Mouse (Mus musculus) C2C12 (cell line): ENCODE measurements at regions not wholly inside any gene's neighbourhood (a gene's known extent, or its start where the extent isn't known, plus 50 kb on each side); places are given as distances from the start of the nearest gene placed in this dataset.

Source experiments
- CEBPB ChIP-seq: IDR thresholded peaks from one replicate; pipeline ENCODE4 v1.6.1; 2011; ENCODE audit warnings: low read depth, mild to moderate bottlenecking, control low read depth, moderate library complexity
- CTCF ChIP-seq: IDR thresholded peaks from one replicate; pipeline ENCODE4 v1.5.1; 2011; ENCODE audit not compliant: control insufficient read depth, insufficient read depth, insufficient read length
- MAX ChIP-seq: IDR thresholded peaks from one replicate; pipeline ENCODE4 v1.6.1; 2011; ENCODE audit warnings: mild to moderate bottlenecking, control low read depth
- MYOD1 ChIP-seq: IDR thresholded peaks from one replicate; pipeline ENCODE4 v1.6.1; 2011; ENCODE audit warnings: low read depth; ENCODE audit not compliant: control insufficient read depth, insufficient read length
- MYOG ChIP-seq: IDR thresholded peaks from one replicate; pipeline ENCODE4 v1.6.1; 2011; ENCODE audit not compliant: control insufficient read depth, insufficient read length; ENCODE audit errors: extremely low read depth
- USF1 ChIP-seq: IDR thresholded peaks from one replicate; pipeline ENCODE4 v1.6.1; 2011; ENCODE audit warnings: low read depth, mild to moderate bottlenecking, control low read depth, moderate library complexity

DNA sequence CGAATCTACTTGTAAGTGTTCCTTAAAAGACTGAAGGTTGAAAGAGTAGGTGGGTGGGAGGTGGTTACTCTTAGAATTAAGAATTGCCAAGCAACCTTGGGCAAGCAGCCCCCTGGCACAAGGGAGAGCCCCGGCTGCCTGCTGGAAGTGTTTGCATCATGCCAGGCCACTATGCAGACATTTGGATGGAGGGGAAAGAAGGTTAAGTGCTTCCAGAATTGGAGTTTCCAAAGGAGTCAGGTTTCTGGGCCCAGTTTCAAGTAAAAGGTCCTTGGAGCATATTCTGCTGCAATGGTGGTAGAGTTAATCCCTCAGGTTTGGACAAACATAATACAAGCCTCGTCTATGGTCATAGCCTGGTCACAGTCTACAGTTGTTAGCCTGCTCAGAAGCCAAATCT, 162.7 kb downstream of the Gm12728 start:
- no peak for TF ChIP-seq CTCF
- no peak for TF ChIP-seq USF1
- no peak for TF ChIP-seq MYOD1
- no peak for TF ChIP-seq MAX
- no peak for TF ChIP-seq CEBPB
- TF ChIP-seq MYOG: no peak
